Mouse (Mus musculus) lung, adult 2 months (tissue): ENCODE data around the gene Ncapd2.
A peak's percentile ranks its signal among the peaks of the same experiment; 100 is the strongest.

Experiments used
- CTCF ChIP-seq: fragments of 200-500 bp; IDR thresholded peaks from 2 replicates; pipeline ENCODE4 v1.5.1; 2011; ENCODE audit warnings: mild to moderate bottlenecking, low read length, control low read depth; ENCODE audit not compliant: insufficient read depth
- POLR2A ChIP-seq: fragments of 200-500 bp; IDR thresholded peaks from 2 replicates; pipeline ENCODE4 v1.6.1; 2011; ENCODE audit warnings: low read depth, mild to moderate bottlenecking, control low read depth, low read length, borderline replicate concordance; ENCODE audit errors: extremely low read depth

- TF ChIP-seq CTCF (no peak), POLR2A (peak; percentile 99)
Observed at GRCm38 (mm10) chr6:125165328-125165891, 26.1 kb downstream of the Ncapd2 start.
